In genomic region chr4:150898716-150899365, GRCm38 (mm10) we compare ENCODE assay signal across 7 mouse cellular contexts. TPM values are rescaled to one million over a fixed set of nuclear protein-coding genes. Genes with fewer than 3 reads are reported as not detected.
DNase-seq lines count a peak whose midpoint lies in the region; ATAC-seq and TF ChIP-seq lines count a peak whose summit lies in the region.

No protein-coding gene starts in this region.

- DNase-seq in adrenal gland, adult 18-20 months (ENCODE audit: low spot score in 2 of 2) = peak; percentile 80 to 84
- DNase-seq in embryo, embryonic 9.5 days (ENCODE audit: extremely low spot score) = peak; percentile 72
- peak; percentile 47 to 63 for DNase-seq in layer of hippocampus, postnatal 36 days

- H3K9ac ChIP-seq in ES-Bruce4 (ENCODE audit: low read depth, poor library complexity, severe bottlenecking) = no peak overlapping the region; the same call in 1 of the 2 replicates
- no peak overlapping the region for H3K9ac ChIP-seq in midbrain, embryonic 13.5 days (replicated peaks)

- no peak overlapping the region for H3K27ac ChIP-seq in ES-Bruce4 (ENCODE audit: insufficient read depth, low read length)
- no peak overlapping the region for H3K27ac ChIP-seq in midbrain, embryonic 13.5 days
- no peak overlapping the region for H3K27ac ChIP-seq in small intestine, adult 2 months (ENCODE audit: insufficient read depth, low read depth, low read length)

- no peak for TF ChIP-seq POLR2A in ES-Bruce4 (IDR thresholded peaks at IDR 0.05; ENCODE audit: insufficient read depth, low read length)
- 0 out of 2 replicates have a peak, but pooled peaks have one; percentile 18 for TF ChIP-seq POLR2A in small intestine, adult 2 months (IDR thresholded peaks at IDR 0.05; ENCODE audit: low read depth, low read length)

- no peaks in the 10 kb centered on the region for H3K9me3 ChIP-seq in ES-Bruce4 (replicated peaks; ENCODE audit: control insufficient read depth, insufficient read depth, low read length, poor library complexity, severe bottlenecking)
- no peaks in the 10 kb centered on the region for H3K9me3 ChIP-seq in midbrain, embryonic 13.5 days

- H3K4me3 ChIP-seq in ES-Bruce4 (ENCODE audit: low read depth, low read length) = no peak overlapping the region
- no peak overlapping the region for H3K4me3 ChIP-seq in midbrain, embryonic 13.5 days (replicated peaks)
- no peak overlapping the region for H3K4me3 ChIP-seq in small intestine, adult 2 months (ENCODE audit: low read depth, low read length)

- peak; percentile 84 to 86 for ATAC-seq in hematopoietic stem cell, adult 5-6 weeks (replicated peaks in 1 of 2; ENCODE audit: insufficient read depth in 1 of 2, low FRiP score in 2 of 2, low TSS enrichment in 1 of 2, low read depth in 1 of 2, poor library complexity in 2 of 2, severe bottlenecking in 2 of 2)
- 0 out of 2 replicates have a peak, but pooled peaks have one; percentile 15 for ATAC-seq in midbrain, embryonic 13.5 days

- H3K36me3 ChIP-seq in ES-Bruce4 (ENCODE audit: control insufficient read depth, insufficient read depth, low read length, poor library complexity, severe bottlenecking) = peaks cover 11% of the 10 kb centered on the region
- H3K36me3 ChIP-seq in midbrain, embryonic 13.5 days = peaks cover 76% of the 10 kb centered on the region
- peaks cover 41% of the 10 kb centered on the region for H3K36me3 ChIP-seq in small intestine, adult 2 months (ENCODE audit: control insufficient read depth, insufficient read depth, low read length)

- TF ChIP-seq CTCF in ES-Bruce4 (IDR thresholded peaks at IDR 0.05; ENCODE audit: low read depth, low read length) = peak; percentile 81
- peak; percentile 96; the same call in 1 of the 2 replicates for TF ChIP-seq CTCF in small intestine, adult 2 months (IDR thresholded peaks at IDR 0.05; ENCODE audit: extremely low read depth, insufficient read length, insufficient replicate concordance, low read depth, low read length)

- no peaks in the 10 kb centered on the region for H3K27me3 ChIP-seq in ES-Bruce4 (ENCODE audit: control insufficient read depth, insufficient read depth, low read length, poor library complexity, severe bottlenecking)
- H3K27me3 ChIP-seq in midbrain, embryonic 13.5 days = no peaks in the 10 kb centered on the region
- no peaks in the 10 kb centered on the region for H3K27me3 ChIP-seq in small intestine, adult 2 months (ENCODE audit: control insufficient read depth, insufficient read depth, low read length)

- no peak overlapping the region for H3K4me2 ChIP-seq in midbrain, embryonic 13.5 days (replicated peaks)

- H3K4me1 ChIP-seq in ES-Bruce4 (ENCODE audit: control insufficient read depth, insufficient read depth, low read length) = peaks cover 1% of the 10 kb centered on the region
- H3K4me1 ChIP-seq in midbrain, embryonic 13.5 days (replicated peaks) = 0 out of 2 replicates have a peak, but pooled peaks cover 2% of the 10 kb centered on the region
- peaks cover 3% of the 10 kb centered on the region; the same call in 1 of the 2 replicates for H3K4me1 ChIP-seq in small intestine, adult 2 months (ENCODE audit: control insufficient read depth, insufficient read depth, insufficient read length, low read length)

- 57% methylated on average over 13 of the region's 13 CpGs for WGBS in midbrain, embryonic 13.5 days
- WGBS in small intestine, adult 2 months = 48% methylated on average over 13 of the region's 13 CpGs

- 0 out of 2 replicates have a peak, but pooled peaks have one; percentile 31 for TF ChIP-seq EP300 in ES-Bruce4 (IDR thresholded peaks at IDR 0.05; ENCODE audit: insufficient read depth, low read depth, low read length)

RNA-seq across cellular contexts. Expression of gene Park7, which starts 15.4 kb away (rescaled TPM):
- 210 and 215 TPM in 2 replicates for polyA plus RNA-seq in ES-Bruce4 (2011; ENCODE audit: insufficient read depth, insufficient read length, low read depth, missing spikeins)
- 100 to 1,000 TPM; 279 to 299 TPM for total RNA-seq in adrenal gland, adult 18-20 months (2021)
- total RNA-seq in hematopoietic stem cell, adult 5-6 weeks (2017) = 354 and 401 TPM in 2 replicates
- 100 to 1,000 TPM; 220 to 235 TPM for total RNA-seq in layer of hippocampus, postnatal 36 days (2021)
- polyA plus RNA-seq in midbrain, embryonic 13.5 days (2015; fragmentation: Nextera tagmentation; extraction: Ambion mirVana) = 373 and 377 TPM in 2 replicates
- 41.1 and 70.5 TPM in 2 replicates for polyA plus RNA-seq in small intestine, adult 2 months (2012; rRNA removed)

RNA-seq across cellular contexts. Expression of gene Tnfrsf9, which starts 15.5 kb away (rescaled TPM):
- polyA plus RNA-seq in ES-Bruce4 (2011; ENCODE audit: insufficient read depth, insufficient read length, low read depth, missing spikeins) = 1.1 and 1.6 TPM in 2 replicates
- under 1 TPM in 1 of 2 experiments, not detected in 1; 0.33 TPM for total RNA-seq in adrenal gland, adult 18-20 months (2021)
- total RNA-seq in hematopoietic stem cell, adult 5-6 weeks (2017) = 1.3 TPM in 1 of 2 replicates, not detected in the other
- under 1 TPM; 0.61 to 1.00 TPM for total RNA-seq in layer of hippocampus, postnatal 36 days (2021)
- polyA plus RNA-seq in midbrain, embryonic 13.5 days (2015; fragmentation: Nextera tagmentation; extraction: Ambion mirVana) = 0.12 and 0.16 TPM in 2 replicates
- polyA plus RNA-seq in small intestine, adult 2 months (2012; rRNA removed) = 0.72 and 1.3 TPM in 2 replicates

RNA-seq across cellular contexts. Expression of gene Errfi1, which starts 45.1 kb away (rescaled TPM):
- 44.2 and 44.3 TPM in 2 replicates for polyA plus RNA-seq in ES-Bruce4 (2011; ENCODE audit: insufficient read depth, insufficient read length, low read depth, missing spikeins)
- 10 to 100 TPM; 40.7 to 53.5 TPM for total RNA-seq in adrenal gland, adult 18-20 months (2021)
- 2.1 and 2.5 TPM in 2 replicates for total RNA-seq in hematopoietic stem cell, adult 5-6 weeks (2017)
- 10 to 100 TPM; 50.2 to 56.3 TPM for total RNA-seq in layer of hippocampus, postnatal 36 days (2021)
- polyA plus RNA-seq in midbrain, embryonic 13.5 days (2015; fragmentation: Nextera tagmentation; extraction: Ambion mirVana) = 18.7 and 20.1 TPM in 2 replicates
- 6.6 and 26.7 TPM in 2 replicates for polyA plus RNA-seq in small intestine, adult 2 months (2012; rRNA removed)

Comparison
In these comparisons a context has a peak if more than half of its experiments do, and no peak if none do; other contexts are left out.
1. RNA of gene Errfi1, which starts 45.1 kb away (total RNA-seq): 50.2 to 56.3 TPM in layer of hippocampus, postnatal 36 days and 40.7 to 53.5 TPM in adrenal gland, adult 18-20 months; 2.1 to 2.5 TPM in hematopoietic stem cell, adult 5-6 weeks; every median in the first group is over 10 times any median in the second.
2. Peak in every context shown above with its lines, with median percentiles within 50 percentile points of each other: DNase-seq.